Mouse (Mus musculus) gastrocnemius, adult 18-20 months (tissue): ENCODE measurements at regions not wholly inside any gene's neighbourhood (a gene's known extent, or its start where the extent isn't known, plus 50 kb on each side); places are given as distances from the start of the nearest gene placed in this dataset.

Source experiments
- DNase-seq: peaks from one replicate; pipeline ENCODE4 v3.0.0; 2021; ENCODE audit warnings: low spot score

GRCm38 (mm10) chr9:30522595-30523350, 95.9 kb downstream of the Snx19 start:
- peak; percentile 30 for DNase-seq

DNA sequence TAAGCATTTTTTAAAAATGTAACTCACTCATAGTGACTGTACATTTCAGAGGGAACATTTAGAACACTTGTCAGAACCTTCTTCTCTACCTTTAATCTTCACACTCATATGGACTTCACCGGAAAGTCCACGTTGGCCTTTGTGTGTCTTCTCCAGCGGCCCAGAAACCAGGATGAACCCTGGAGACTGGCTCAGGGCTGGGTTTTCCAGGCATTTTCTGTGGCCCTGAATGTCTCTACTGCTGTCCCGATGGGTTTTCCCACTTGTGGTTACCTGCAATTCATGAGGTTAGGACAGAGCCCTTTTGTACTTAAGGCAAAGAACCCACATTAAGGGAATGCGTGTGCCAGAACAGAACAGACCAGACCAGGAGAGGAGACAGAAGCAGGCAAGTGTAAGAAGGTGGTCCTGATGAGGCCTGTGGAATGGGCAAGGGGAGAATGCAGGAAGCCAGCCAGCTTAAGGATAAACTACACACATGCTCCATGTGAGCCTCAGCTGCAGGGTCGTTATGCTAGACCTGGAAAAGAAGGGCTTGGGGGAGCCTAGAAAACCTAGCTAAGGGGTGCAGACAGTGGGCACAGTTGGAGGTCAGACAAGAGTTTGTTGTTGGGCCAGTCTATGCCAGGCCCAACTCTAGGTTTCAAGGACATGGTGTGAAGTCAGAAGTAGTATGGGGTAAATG, 94.8 kb downstream of the Snx19 start:
- no peak for DNase-seq

GRCm38 (mm10) chr9:30520853-30521439, 94.0 kb downstream of the Snx19 start:
- DNase-seq: peak; percentile 65

DNA sequence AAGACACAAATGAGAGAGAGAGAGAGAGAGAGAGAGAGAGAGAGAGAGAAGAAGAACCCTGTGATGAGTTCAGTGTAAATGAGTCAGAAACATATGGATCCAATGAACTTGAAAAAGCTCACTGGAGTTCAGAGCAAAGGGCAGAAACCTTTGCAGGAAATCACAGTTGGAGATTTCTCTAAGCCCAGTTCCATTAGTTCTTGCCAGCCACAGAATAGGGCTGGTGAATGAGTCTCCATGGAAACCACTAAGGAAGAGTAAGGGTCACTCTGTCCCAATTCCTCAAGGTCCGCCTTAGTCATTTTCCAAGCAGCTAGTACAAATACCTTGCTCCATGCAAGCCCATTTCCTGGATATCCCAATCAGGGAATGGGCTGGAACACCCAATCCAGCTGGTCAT, 93.2 kb downstream of the Snx19 start:
- DNase-seq: no peak

DNA sequence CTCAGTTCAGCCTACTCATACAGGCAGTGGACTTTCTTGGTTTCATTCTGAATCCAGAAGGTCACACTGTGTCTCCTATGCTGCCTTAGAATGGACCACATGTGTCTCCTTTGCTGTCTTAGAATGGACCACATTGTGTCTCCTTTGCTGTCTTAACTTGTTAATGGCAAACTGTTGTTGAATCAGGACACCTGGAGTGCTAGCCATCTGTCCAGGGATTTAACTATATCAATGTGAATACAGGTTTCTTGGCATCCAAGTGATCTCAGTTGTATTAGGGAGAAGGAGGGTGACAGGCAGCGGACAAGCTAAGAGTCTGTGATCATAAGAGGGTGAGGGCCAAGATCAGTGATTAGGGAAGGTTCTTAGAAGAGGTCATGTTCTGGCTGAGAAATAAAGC, 92.3 kb downstream of the Snx19 start:
- DNase-seq: no peak
